Mouse (Mus musculus) liver, embryonic 11.5 days (tissue): ENCODE measurements around the gene Wwox. TPM values are rescaled to one million over a fixed set of nuclear protein-coding genes. Genes with fewer than 3 reads are reported as not detected.

Source experiments
- ATAC-seq: fragments of 200-750 bp; cut with Nextera tagmentation; replicated peaks from 2 replicates; pipeline ENCODE4 v1.8.0; 2017; ENCODE audit warnings: moderate number of reproducible peaks, mild to moderate bottlenecking, moderate TSS enrichment, moderate library complexity; ENCODE audit not compliant: low FRiP score
- DNase-seq: peaks from one replicate; pipeline ENCODE4 v3.0.0-alpha.2; 2017; ENCODE audit warnings: low spot score
- H3K27ac ChIP-seq: fragments of 300-500 bp; sonication (generic); 2 replicates; pipeline ENCODE4 v1.5.1; 2014; ENCODE audit warnings: mild to moderate bottlenecking, low read depth, low read length, control low read depth
- H3K27me3 ChIP-seq: fragments of 300-500 bp; sonication (generic); replicated peaks from 2 replicates; pipeline ENCODE4 v1.6.1; 2014; ENCODE audit warnings: low read length, mixed read lengths; ENCODE audit not compliant: control insufficient read depth, insufficient read depth
- H3K36me3 ChIP-seq: fragments of 300-500 bp; sonication (generic); 2 replicates; pipeline ENCODE4 v1.6.1; 2014; ENCODE audit warnings: mild to moderate bottlenecking, low read length, moderate library complexity, mixed read lengths; ENCODE audit not compliant: control insufficient read depth, insufficient read depth
- H3K4me1 ChIP-seq: fragments of 300-500 bp; sonication (generic); replicated peaks from 2 replicates; pipeline ENCODE4 v1.6.1; 2014; ENCODE audit warnings: low read length, mixed read lengths; ENCODE audit not compliant: control insufficient read depth, insufficient read depth
- H3K4me2 ChIP-seq: fragments of 300-500 bp; sonication (generic); 2 replicates; pipeline ENCODE4 v1.6.1; 2014; ENCODE audit warnings: mild to moderate bottlenecking, control low read depth, moderate library complexity
- H3K4me3 ChIP-seq: fragments of 300-500 bp; sonication (generic); 2 replicates; pipeline ENCODE4 v1.5.1; 2014; ENCODE audit warnings: low read depth, low read length, control low read depth
- H3K9ac ChIP-seq: fragments of 300-500 bp; sonication (generic); 2 replicates; pipeline ENCODE4 v1.6.1; 2014; ENCODE audit warnings: low read depth, low read length, control low read depth
- H3K9me3 ChIP-seq: fragments of 300-500 bp; sonication (generic); 2 replicates; pipeline ENCODE4 v1.6.1; 2016; ENCODE audit warnings: low read length, inconsistent platforms, mixed read lengths; ENCODE audit not compliant: control insufficient read depth
- WGBS: fragments of 180-500 bp; shearing (Covaris S2); extraction: QIAGEN DNeasy Blood & Tissue Kit; methylation state at CpG from one replicate; pipeline ENCODE4 v1.1.7; 2014; 5-methylcytosine and 5-hydroxymethylcytosine counted together
- polyA plus RNA-seq: library from polyadenylated mRNA; unstranded; fragments of >200 nt; fragmentation: Nextera tagmentation; extraction: Ambion mirVana; gene quantifications from 2 replicates; pipeline ENCODE4 v1.2.1, GENCODE M21; 2014

The Wwox gene
- polyA plus RNA-seq, 1 experiment from 2014 or later, result 7.3 TPM

DNA sequence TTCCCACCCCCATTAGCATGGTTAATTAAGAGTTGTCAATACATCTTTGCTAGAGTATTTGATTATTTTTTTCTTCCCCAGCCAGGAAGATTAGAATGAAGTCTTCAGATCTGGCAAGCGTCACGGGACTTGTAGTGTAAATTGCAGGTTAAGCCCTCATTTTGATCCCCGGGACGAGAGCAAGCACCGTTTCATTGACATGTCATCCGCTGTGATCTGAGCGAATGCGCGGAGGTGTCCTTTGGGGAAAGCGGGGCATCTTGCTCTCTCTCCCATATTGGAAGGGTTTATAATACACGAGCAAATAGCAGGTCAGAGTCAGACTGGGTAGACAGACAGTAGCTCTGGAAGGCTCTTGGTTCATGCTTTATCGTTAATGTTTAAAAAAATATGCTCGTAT, 123.0 kb downstream of the Wwox start:
- DNase-seq (no peak), ATAC-seq (no peak)
- Histone ChIP-seq H3K4me3 (no peak overlapping the region), H3K9ac (no peak overlapping the region), H3K4me2 (no peak overlapping the region), H3K27me3 (no peaks in the 10 kb centered on the region), H3K27ac (no peak overlapping the region), H3K4me1 (no peaks in the 10 kb centered on the region), H3K9me3 (no peaks in the 10 kb centered on the region), H3K36me3 (no peaks in the 10 kb centered on the region)
- 84% methylated on average over 13 of the region's 13 CpGs for WGBS

DNA sequence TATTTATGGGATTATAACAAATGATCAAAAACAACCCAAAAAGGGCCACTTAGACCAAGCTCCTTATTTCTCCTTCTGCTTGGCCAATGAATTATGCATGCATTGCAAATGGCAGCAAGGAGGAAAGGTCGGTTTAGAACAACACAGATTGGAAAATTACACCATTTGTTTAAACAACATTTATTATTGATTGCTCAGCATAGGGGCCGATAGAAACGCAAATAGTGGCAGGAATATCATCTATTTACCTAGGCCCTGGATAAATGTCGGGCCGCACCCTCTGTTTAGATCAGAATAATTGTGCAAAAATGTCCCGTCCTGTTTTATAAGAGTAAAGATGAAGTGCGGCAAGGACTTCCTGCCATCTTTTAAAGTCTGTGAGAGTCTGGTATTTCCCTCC, 123.9 kb downstream of the Wwox start:
- no peak overlapping the region for H3K9ac ChIP-seq
- no peaks in the 10 kb centered on the region for H3K36me3 ChIP-seq
- no peak overlapping the region for H3K4me2 ChIP-seq
- H3K9me3 ChIP-seq, result no peaks in the 10 kb centered on the region
- DNase-seq (no peak), ATAC-seq (no peak)
- no peak overlapping the region for H3K27ac ChIP-seq
- WGBS, result 81% methylated on average over 7 of the region's 7 CpGs
- H3K27me3 ChIP-seq, result no peaks in the 10 kb centered on the region
- no peak overlapping the region for H3K4me3 ChIP-seq
- no peaks in the 10 kb centered on the region for H3K4me1 ChIP-seq

DNA sequence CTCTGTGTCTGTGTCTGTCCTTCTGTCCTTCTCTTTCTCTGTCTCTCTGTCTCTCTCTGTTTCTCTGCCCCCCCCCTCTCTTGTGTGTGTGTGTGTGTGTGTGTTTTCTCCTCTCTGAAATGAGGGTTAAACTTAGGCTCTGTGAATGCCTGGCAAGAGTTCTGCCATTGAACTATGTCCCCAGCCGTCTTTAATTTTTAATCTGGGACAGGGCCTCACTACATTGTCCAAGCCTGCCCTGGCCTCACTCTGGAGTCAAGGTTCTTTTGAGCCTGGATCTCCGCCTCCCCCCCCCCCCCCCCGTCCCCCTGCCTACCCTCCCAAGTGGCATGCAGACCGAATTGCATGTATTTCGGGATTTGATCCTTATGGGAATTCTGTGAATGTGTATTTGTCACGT, 124.6 kb downstream of the Wwox start:
- DNase-seq (no peak), ATAC-seq (no peak)
- no peak overlapping the region for H3K4me3 ChIP-seq
- H3K9me3 ChIP-seq, result no peaks in the 10 kb centered on the region
- H3K27me3 ChIP-seq, result no peaks in the 10 kb centered on the region
- H3K36me3 ChIP-seq, result no peaks in the 10 kb centered on the region
- no peaks in the 10 kb centered on the region for H3K4me1 ChIP-seq
- H3K4me2 ChIP-seq, result no peak overlapping the region
- no peak overlapping the region for H3K27ac ChIP-seq
- H3K9ac ChIP-seq, result no peak overlapping the region
- WGBS, result 76% methylated on average over 6 of the region's 6 CpGs

DNA sequence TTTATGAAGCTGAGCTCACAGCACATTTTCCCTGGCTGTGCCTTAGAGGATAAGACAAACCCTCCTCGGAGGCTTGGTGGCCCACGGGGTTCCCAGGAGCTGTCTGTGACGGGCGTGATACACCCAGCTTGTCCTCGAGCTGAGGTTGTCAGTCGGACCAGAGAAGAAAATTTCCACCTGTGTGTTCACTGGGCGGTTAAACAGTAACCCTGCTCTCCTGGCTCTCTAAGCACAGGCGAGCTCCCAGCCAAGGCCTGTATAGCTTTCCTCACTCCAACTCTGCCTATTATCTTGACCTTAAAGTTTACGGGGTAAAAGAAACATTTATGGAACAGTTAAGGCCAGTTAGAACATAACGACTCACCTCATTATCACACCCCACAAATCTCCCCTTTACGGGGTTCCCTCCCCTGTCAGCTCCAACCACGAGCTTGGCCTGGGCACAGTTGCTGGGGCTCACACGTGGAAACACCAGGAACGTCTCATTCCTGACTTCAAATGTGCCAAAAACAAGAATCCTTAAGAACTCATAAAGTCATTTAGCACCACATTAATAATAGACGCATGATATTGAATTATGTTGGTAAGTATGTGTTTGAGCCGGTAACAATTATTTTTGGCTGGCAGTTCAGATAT, 129.2 kb downstream of the Wwox start:
- 71% methylated on average over 16 of the region's 16 CpGs for WGBS
- Histone ChIP-seq H3K4me2 (no peak overlapping the region), H3K4me3 (no peak overlapping the region), H3K9me3 (no peaks in the 10 kb centered on the region), H3K27ac (peak overlapping the region; percentile 10; the same call in 1 of the 2 replicates), H3K27me3 (no peaks in the 10 kb centered on the region), H3K9ac (no peak overlapping the region), H3K36me3 (no peaks in the 10 kb centered on the region), H3K4me1 (no peaks in the 10 kb centered on the region)
- no peak for DNase-seq
- ATAC-seq, result 0 out of 2 replicates have a peak, but pooled peaks have one; percentile 36

DNA sequence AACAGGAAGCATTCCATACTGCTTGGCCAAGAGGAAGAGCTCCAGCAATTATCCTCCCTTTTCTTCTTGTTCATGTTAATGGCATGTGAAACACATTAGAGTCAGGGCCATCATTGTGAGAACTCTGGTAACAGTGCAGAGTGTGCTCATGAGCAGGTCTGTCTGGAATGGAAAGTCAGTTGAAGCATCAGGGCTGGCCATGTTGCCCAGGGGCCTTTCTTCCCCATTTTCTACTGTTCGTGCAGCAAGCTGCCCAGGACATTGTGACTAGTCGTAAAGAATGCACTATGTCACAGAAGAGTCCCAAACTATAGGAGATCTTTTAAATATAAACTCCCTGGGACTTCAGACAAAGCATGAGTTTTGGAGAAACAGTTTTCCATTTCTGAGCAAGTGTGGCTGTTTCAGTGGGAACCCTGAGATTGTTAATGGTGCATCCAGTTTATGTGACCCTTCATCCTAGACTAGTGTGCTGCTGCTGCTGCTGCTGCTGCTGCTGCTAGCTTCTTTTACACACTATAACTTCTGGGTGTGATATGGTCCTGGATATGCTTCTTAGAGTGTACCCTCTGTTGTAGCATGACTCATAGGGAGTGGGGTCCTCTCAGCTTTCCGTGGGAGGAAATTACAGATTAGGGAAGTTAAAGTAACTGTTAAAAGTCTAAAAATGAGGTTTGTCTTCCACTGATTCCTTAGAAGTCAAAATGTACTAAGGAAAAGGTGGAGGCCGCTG, 133.7 kb downstream of the Wwox start:
- H3K27ac ChIP-seq, result no peak overlapping the region
- ATAC-seq (no peak), DNase-seq (no peak)
- no peak overlapping the region for H3K9ac ChIP-seq
- no peaks in the 10 kb centered on the region for H3K4me1 ChIP-seq
- WGBS, result 70% methylated on average over 4 of the region's 4 CpGs
- no peak overlapping the region for H3K4me2 ChIP-seq
- no peak overlapping the region for H3K4me3 ChIP-seq
- H3K36me3 ChIP-seq, result no peaks in the 10 kb centered on the region; the same call in 1 of the 2 replicates
- H3K9me3 ChIP-seq, result no peaks in the 10 kb centered on the region
- no peaks in the 10 kb centered on the region for H3K27me3 ChIP-seq

DNA sequence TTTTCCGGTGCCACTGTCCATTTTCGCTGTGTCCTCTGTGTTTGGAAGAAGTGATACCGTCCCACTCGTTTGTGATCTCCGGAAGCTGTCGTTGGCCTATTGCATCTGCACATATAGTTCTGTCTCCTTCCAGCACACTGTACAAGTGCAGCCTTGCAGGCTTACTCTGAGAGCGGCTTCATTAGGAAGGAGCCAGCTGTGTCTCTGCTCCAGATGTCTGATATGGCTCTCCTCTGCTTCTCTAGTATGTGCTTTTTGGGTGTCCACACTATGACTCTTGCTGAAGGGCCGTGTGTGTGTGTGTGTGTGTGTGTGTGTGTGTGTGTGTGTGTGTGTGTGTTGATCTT, 134.3 kb downstream of the Wwox start:
- Histone ChIP-seq H3K27ac (no peak overlapping the region), H3K4me2 (no peak overlapping the region), H3K9me3 (no peaks in the 10 kb centered on the region), H3K9ac (no peak overlapping the region), H3K27me3 (no peaks in the 10 kb centered on the region), H3K4me3 (no peak overlapping the region), H3K4me1 (no peaks in the 10 kb centered on the region), H3K36me3 (no peaks in the 10 kb centered on the region; the same call in 1 of the 2 replicates)
- ATAC-seq, result no peak
- no peak for DNase-seq
- 77% methylated on average over 8 of the region's 8 CpGs for WGBS

DNA sequence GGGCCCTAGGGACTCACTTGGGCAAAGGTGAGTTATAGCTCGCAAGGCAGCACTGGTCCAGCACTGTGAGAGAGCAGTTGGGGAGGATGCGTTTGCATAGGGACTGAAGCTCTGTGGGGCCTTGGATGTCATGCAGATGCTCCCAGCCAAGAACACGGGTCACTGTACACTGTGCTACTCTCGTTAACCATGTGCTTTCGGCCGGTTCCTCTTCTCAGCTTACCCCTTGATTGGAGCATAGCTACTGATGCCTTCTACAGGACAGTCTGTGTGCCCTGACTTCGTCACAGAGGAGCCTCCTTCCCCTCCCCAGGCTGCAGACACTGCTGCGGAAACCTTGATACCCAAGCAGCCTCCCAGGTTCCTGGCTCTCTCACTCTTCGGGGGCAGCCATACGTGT, 139.8 kb downstream of the Wwox start:
- Histone ChIP-seq H3K4me2 (no peak overlapping the region), H3K9me3 (no peaks in the 10 kb centered on the region), H3K36me3 (no peaks in the 10 kb centered on the region; the same call in 1 of the 2 replicates), H3K4me3 (no peak overlapping the region), H3K9ac (no peak overlapping the region), H3K27me3 (no peaks in the 10 kb centered on the region), H3K4me1 (no peaks in the 10 kb centered on the region), H3K27ac (no peak overlapping the region)
- no peak for DNase-seq
- WGBS, result 88% methylated on average over 10 of the region's 10 CpGs
- no peak for ATAC-seq

DNA sequence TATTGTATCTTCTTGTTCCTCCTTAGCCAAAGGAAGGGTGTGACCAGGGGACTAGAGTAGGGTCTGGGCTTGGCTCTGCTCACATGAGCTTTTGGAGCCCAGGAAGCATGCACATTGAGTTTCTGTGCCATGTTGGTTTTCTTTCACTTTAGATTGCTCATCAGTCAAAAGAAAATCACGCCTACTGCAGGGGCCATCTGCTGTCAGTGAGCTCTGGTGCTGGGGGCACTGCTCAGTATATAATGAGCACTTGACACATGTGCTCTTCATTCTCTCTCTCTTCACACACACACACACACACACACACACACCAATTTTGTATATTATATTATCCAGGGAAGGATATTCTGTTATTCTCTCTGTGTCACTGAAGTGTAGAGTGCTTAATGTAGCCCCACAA, 141.2 kb downstream of the Wwox start:
- Histone ChIP-seq H3K4me3 (no peak overlapping the region), H3K9me3 (no peaks in the 10 kb centered on the region), H3K27me3 (no peaks in the 10 kb centered on the region), H3K36me3 (no peaks in the 10 kb centered on the region; the same call in 1 of the 2 replicates), H3K27ac (no peak overlapping the region), H3K9ac (no peak overlapping the region), H3K4me2 (no peak overlapping the region), H3K4me1 (no peaks in the 10 kb centered on the region)
- WGBS, result 82% methylated on average over 1 of the region's 1 CpGs
- DNase-seq (no peak), ATAC-seq (no peak)

DNA sequence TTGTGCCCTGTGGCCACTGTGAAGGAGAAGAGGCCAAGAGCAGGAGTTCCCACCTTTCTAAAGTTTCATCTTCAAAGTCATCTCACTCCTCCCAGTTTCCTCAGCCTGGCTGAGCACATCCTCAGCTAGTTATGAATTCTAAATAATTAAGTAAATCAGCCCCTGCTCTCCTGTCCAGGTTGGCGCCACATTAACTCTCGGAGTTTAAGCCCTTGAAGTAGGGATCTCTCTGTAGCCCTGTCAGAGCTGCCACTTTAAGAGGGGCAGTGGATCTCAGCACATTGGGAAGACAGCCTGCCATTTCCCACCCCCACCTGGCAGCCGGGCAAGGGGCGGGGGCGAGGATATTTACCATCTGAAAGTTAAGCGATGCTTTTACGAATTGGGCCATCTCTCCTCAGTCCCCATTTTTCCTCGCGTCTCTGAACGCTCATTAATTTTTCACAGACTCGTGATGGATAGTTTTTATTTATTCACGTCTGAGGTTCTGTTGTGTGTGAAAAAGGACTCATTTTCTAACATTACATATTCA, 150.9 kb downstream of the Wwox start:
- ATAC-seq, result no peak
- Histone ChIP-seq H3K9ac (no peak overlapping the region), H3K36me3 (no peaks in the 10 kb centered on the region), H3K4me2 (no peak overlapping the region), H3K4me1 (no peaks in the 10 kb centered on the region), H3K27ac (no peak overlapping the region), H3K27me3 (no peaks in the 10 kb centered on the region), H3K4me3 (no peak overlapping the region), H3K9me3 (no peaks in the 10 kb centered on the region)
- 86% methylated on average over 12 of the region's 12 CpGs for WGBS
- DNase-seq, result no peak
